Comparison of ENCODE assay signal across 10 mouse cellular contexts in the genomic region with DNA sequence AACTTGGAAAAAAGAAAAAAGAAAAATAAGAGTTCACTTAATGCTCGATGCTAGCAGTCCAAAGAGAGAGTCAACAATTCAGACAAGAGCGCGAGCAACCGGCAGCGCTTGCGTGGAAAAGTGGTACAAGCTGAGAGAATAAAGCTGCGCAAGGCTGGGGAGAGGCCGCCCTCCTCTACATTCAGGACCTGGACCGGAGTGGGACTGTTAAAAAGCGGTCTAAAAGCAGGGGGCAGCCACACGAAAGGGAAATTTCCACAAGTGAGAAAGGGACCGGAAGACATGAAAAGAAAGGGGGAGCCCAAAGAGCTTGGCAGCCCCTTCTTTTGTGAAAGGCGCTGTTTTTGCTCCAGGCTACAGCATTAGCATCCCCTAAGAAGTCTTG. TPM values are rescaled to one million over a fixed set of nuclear protein-coding genes. Genes with fewer than 3 reads are reported as not detected.
DNase-seq lines count a peak whose midpoint lies in the region; ATAC-seq and TF ChIP-seq lines count a peak whose summit lies in the region.
"Had no signal": no experiment of that assay in that cellular context is flagged by ENCODE, and none has a peak within 500 bp of the region (broad histone marks: within the 10 kb centered on the region; RNA-seq: fewer than 3 reads in every experiment).

No protein-coding gene starts in this region.

- TF ChIP-seq CTCF in liver, postnatal 0 days (IDR thresholded peaks at IDR 0.05; ENCODE audit: low read depth) = no peak

- TF ChIP-seq EP300 in liver, postnatal 0 days (IDR thresholded peaks at IDR 0.05; ENCODE audit: low read depth) = no peak

- H3K9me3 ChIP-seq in liver, embryonic 11.5 days (ENCODE audit: control insufficient read depth, low read length) = no peaks in the 10 kb centered on the region
- H3K9me3 ChIP-seq in liver, postnatal 0 days (ENCODE audit: low read length) = no peaks in the 10 kb centered on the region
- H3K9me3 ChIP-seq in embryonic facial prominence, embryonic 13.5 days = no peaks in the 10 kb centered on the region
- no peaks in the 10 kb centered on the region for H3K9me3 ChIP-seq in hindbrain, embryonic 14.5 days (ENCODE audit: control insufficient read depth, low read length)
- no peaks in the 10 kb centered on the region for H3K9me3 ChIP-seq in neural tube, embryonic 13.5 days

- H3K27ac ChIP-seq in liver, embryonic 11.5 days (ENCODE audit: low read depth, low read length) = no peak overlapping the region
- no peak overlapping the region for H3K27ac ChIP-seq in liver, postnatal 0 days (ENCODE audit: low read depth)
- H3K27ac ChIP-seq in embryonic facial prominence, embryonic 13.5 days = no peak overlapping the region
- peak overlapping the region; percentile 78; the same call in 1 of the 2 replicates for H3K27ac ChIP-seq in hindbrain, embryonic 14.5 days
- peak overlapping the region; percentile 81; the same call in 1 of the 2 replicates for H3K27ac ChIP-seq in neural tube, embryonic 13.5 days (replicated peaks)
- H3K27ac ChIP-seq: liver, embryonic 14.5 days had no signal

- H3K4me2 ChIP-seq in liver, embryonic 11.5 days = peak overlapping the region; percentile 44
- H3K4me2 ChIP-seq in liver, postnatal 0 days (ENCODE audit: low read depth, low read length) = no peak overlapping the region
- peak overlapping the region; percentile 88 for H3K4me2 ChIP-seq in embryonic facial prominence, embryonic 13.5 days
- H3K4me2 ChIP-seq in hindbrain, embryonic 14.5 days (replicated peaks) = peak overlapping the region; percentile 97
- H3K4me2 ChIP-seq in neural tube, embryonic 13.5 days = peak overlapping the region; percentile 98

- no peak for DNase-seq in liver, embryonic 11.5 days (ENCODE audit: low spot score)
- no peak for DNase-seq in liver, postnatal 0 days
- peak; percentile 39 for DNase-seq in hindbrain, embryonic 14.5 days (ENCODE audit: low spot score)
- DNase-seq in c-Kit-positive CD71-positive TER-119-positive erythroid progenitor cells, embryonic 14.5 days (ENCODE audit: low spot score) = no peak
- DNase-seq in adipocyte (ENCODE audit: low spot score) = no peak
- DNase-seq: adrenal gland, adult 2 months had no signal

- no peak overlapping the region for H3K9ac ChIP-seq in liver, embryonic 11.5 days (ENCODE audit: low read depth, low read length)
- no peak overlapping the region for H3K9ac ChIP-seq in liver, postnatal 0 days (replicated peaks)
- 0 out of 2 replicates have a peak overlapping the region, but pooled peaks have one; percentile 58 for H3K9ac ChIP-seq in embryonic facial prominence, embryonic 13.5 days
- H3K9ac ChIP-seq in hindbrain, embryonic 14.5 days = peak overlapping the region; percentile 73
- peak overlapping the region; percentile 83 for H3K9ac ChIP-seq in neural tube, embryonic 13.5 days
- H3K9ac ChIP-seq: liver, embryonic 14.5 days had no signal

- peaks cover 40% of the 10 kb centered on the region for H3K27me3 ChIP-seq in liver, embryonic 11.5 days (replicated peaks; ENCODE audit: control insufficient read depth, insufficient read depth, low read length)
- H3K27me3 ChIP-seq in liver, postnatal 0 days (ENCODE audit: insufficient read depth, low read length) = peaks cover 32% of the 10 kb centered on the region
- peaks cover 73% of the 10 kb centered on the region for H3K27me3 ChIP-seq in embryonic facial prominence, embryonic 13.5 days
- H3K27me3 ChIP-seq in hindbrain, embryonic 14.5 days (ENCODE audit: control insufficient read depth, insufficient read depth, low read length) = 0 out of 2 replicates have a peak, but pooled peaks cover 11% of the 10 kb centered on the region
- peaks cover 44% of the 10 kb centered on the region for H3K27me3 ChIP-seq in neural tube, embryonic 13.5 days

- no peak overlapping the region for H3K4me3 ChIP-seq in liver, embryonic 11.5 days (ENCODE audit: low read depth, low read length)
- no peak overlapping the region for H3K4me3 ChIP-seq in liver, postnatal 0 days (ENCODE audit: low read depth, low read length)
- peak overlapping the region; percentile 51 for H3K4me3 ChIP-seq in embryonic facial prominence, embryonic 13.5 days
- peak overlapping the region; percentile 75 for H3K4me3 ChIP-seq in hindbrain, embryonic 14.5 days (replicated peaks; ENCODE audit: low read length)
- peak overlapping the region; percentile 69 for H3K4me3 ChIP-seq in neural tube, embryonic 13.5 days

- no peaks in the 10 kb centered on the region for H3K36me3 ChIP-seq in liver, embryonic 11.5 days (ENCODE audit: control insufficient read depth, insufficient read depth, low read length)
- no peaks in the 10 kb centered on the region for H3K36me3 ChIP-seq in liver, postnatal 0 days (replicated peaks; ENCODE audit: insufficient read depth, low read length)
- no peaks in the 10 kb centered on the region for H3K36me3 ChIP-seq in embryonic facial prominence, embryonic 13.5 days
- no peaks in the 10 kb centered on the region for H3K36me3 ChIP-seq in hindbrain, embryonic 14.5 days (replicated peaks; ENCODE audit: control insufficient read depth, insufficient read depth)
- no peaks in the 10 kb centered on the region for H3K36me3 ChIP-seq in neural tube, embryonic 13.5 days

- no peak for ATAC-seq in liver, embryonic 11.5 days (replicated peaks; ENCODE audit: low FRiP score)
- no peak for ATAC-seq in liver, postnatal 0 days
- no peak for ATAC-seq in embryonic facial prominence, embryonic 13.5 days (ENCODE audit: insufficient number of reproducible peaks, insufficient read depth, low FRiP score, low TSS enrichment, low read depth)
- no peak for ATAC-seq in hindbrain, embryonic 14.5 days (ENCODE audit: low FRiP score)
- ATAC-seq in neural tube, embryonic 13.5 days (ENCODE audit: low read depth) = no peak

- no peaks in the 10 kb centered on the region for H3K4me1 ChIP-seq in liver, embryonic 11.5 days (replicated peaks; ENCODE audit: control insufficient read depth, insufficient read depth, low read length)
- H3K4me1 ChIP-seq in liver, postnatal 0 days (ENCODE audit: insufficient read depth) = no peaks in the 10 kb centered on the region
- peaks cover 21% of the 10 kb centered on the region for H3K4me1 ChIP-seq in embryonic facial prominence, embryonic 13.5 days
- H3K4me1 ChIP-seq in hindbrain, embryonic 14.5 days (replicated peaks; ENCODE audit: control insufficient read depth, insufficient read depth, low read length) = peaks cover 9% of the 10 kb centered on the region
- H3K4me1 ChIP-seq in neural tube, embryonic 13.5 days (replicated peaks) = peaks cover 15% of the 10 kb centered on the region

- WGBS in liver, embryonic 11.5 days = 5% methylated on average over 13 of the region's 13 CpGs
- WGBS in liver, postnatal 0 days (ENCODE audit: insufficient replicate concordance) = 6% methylated on average over 13 of the region's 13 CpGs
- WGBS in embryonic facial prominence, embryonic 13.5 days = 3% methylated on average over 13 of the region's 13 CpGs
- under 1% methylated on average over 13 of the region's 13 CpGs for WGBS in hindbrain, embryonic 14.5 days
- 1% methylated on average over 13 of the region's 13 CpGs for WGBS in neural tube, embryonic 13.5 days

RNA-seq across cellular contexts. Expression of gene Kcnh5, which starts 0.5 kb away (rescaled TPM):
- 0.05 and 0.10 TPM in 2 replicates for polyA plus RNA-seq in liver, embryonic 11.5 days (2014; fragmentation: Nextera tagmentation; extraction: Ambion mirVana)
- not detected in 2 replicates for polyA plus RNA-seq in liver, postnatal 0 days (2015; fragmentation: Nextera tagmentation; extraction: Ambion mirVana)
- polyA plus RNA-seq in embryonic facial prominence, embryonic 13.5 days (2015; fragmentation: Nextera tagmentation; extraction: Ambion mirVana) = 0.25 and 0.51 TPM in 2 replicates
- polyA plus RNA-seq in hindbrain, embryonic 14.5 days (2014; fragmentation: Nextera tagmentation; extraction: Ambion mirVana) = 3.6 and 4.4 TPM in 2 replicates
- 3.4 and 4.1 TPM in 2 replicates for polyA plus RNA-seq in neural tube, embryonic 13.5 days (2015; fragmentation: Nextera tagmentation; extraction: Ambion mirVana)
- polyA plus RNA-seq: liver, embryonic 14.5 days; small intestine, adult 2 months had no signal

Comparison
In these comparisons a context has a peak if more than half of its experiments do, and no peak if none do; other contexts are left out.
1. H3K27ac ChIP-seq: peak in hindbrain, embryonic 14.5 days (single experiment) and neural tube, embryonic 13.5 days (single experiment); none in liver, embryonic 11.5 days (single experiment), liver, postnatal 0 days (single experiment) and embryonic facial prominence, embryonic 13.5 days (single experiment).
2. H3K4me3 ChIP-seq: peak in embryonic facial prominence, embryonic 13.5 days (single experiment), hindbrain, embryonic 14.5 days (single experiment) and neural tube, embryonic 13.5 days (single experiment); none in liver, embryonic 11.5 days (single experiment) and liver, postnatal 0 days (single experiment).
3. H3K9ac ChIP-seq: peak in embryonic facial prominence, embryonic 13.5 days (single experiment), hindbrain, embryonic 14.5 days (single experiment) and neural tube, embryonic 13.5 days (single experiment); none in liver, embryonic 11.5 days (single experiment) and liver, postnatal 0 days (single experiment).